Mouse (Mus musculus): ENCODE data around the gene Sdhaf3. TPM values are rescaled to one million over a fixed set of nuclear protein-coding genes. Genes with fewer than 3 reads are reported as not detected.

Sdhaf3 gene
- polyA plus RNA-seq, 1 experiment from 2014 or later = 1.1 TPM

DNA sequence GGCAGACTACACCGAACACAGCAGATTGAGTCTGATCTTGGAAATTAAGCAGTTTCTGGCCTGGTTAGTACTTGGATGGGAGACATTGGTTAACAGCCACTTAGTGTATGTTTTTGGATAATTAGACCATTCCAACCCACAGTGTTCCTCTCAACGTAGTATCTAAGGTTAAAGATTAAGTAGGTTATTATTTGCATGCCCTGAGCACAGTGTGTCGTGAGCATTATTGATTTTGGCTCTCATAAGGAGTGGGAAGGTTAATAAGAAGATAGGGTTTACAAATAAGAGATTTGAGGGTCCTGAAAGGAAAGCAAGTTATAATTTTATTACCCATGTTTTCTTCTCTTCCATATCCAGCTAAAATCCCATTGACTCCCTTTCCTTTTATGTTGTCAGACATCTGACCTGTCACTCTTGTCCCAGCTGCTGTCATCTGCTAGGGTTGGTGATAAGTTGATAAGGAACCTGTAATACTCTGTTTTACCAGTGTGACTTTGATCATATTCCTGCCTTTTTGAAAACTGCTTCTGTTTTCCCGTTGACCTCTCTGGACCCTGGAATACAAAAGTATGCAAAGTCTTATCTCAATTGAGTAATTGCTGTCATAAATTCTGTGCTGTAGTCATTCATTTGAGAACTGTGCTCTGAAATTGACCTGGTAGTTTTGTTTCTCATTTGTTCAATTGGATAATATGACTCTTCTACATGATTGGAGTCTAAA is 41.6 kb downstream of the Sdhaf3 start:
- no peak overlapping the region for H3K27ac ChIP-seq
- WGBS (ENCODE audit: missing documents) = 90% methylated on average over 4 of the region's 4 CpGs

DNA sequence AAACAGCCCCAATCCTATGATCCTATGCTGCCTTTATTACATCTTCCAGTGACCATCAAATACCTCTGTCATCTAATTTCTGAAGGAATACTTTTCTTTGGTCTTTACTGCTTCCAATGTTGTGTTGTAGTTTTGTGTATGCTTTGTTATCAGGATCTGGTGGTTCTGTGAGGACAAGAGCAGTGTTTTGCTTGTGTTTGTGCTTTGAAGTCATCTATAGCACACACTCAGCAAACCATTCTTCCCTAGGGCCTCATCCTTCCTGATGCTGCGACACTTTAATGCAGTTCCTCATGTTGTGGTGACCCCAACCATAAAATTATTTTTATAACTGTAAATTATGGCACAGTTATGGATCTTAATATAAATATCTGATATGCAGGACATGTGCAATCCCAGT is 42.2 kb downstream of the Sdhaf3 start:
- H3K79me2 ChIP-seq (ENCODE audit: inconsistent target) = no peaks in the 10 kb centered on the region
- H3K27ac ChIP-seq = no peak overlapping the region
- H3K36me3 ChIP-seq (ENCODE audit: inconsistent target) = no peaks in the 10 kb centered on the region
- WGBS (ENCODE audit: missing documents) = 88% methylated on average over 1 of the region's 1 CpGs
- H3K4me3 ChIP-seq (ENCODE audit: inconsistent target) = no peak overlapping the region

More for the DNA sequence above, 41.6 kb downstream of the Sdhaf3 start:
- H3K79me2 ChIP-seq (ENCODE audit: inconsistent target) = no peaks in the 10 kb centered on the region
- H3K36me3 ChIP-seq (ENCODE audit: inconsistent target) = no peaks in the 10 kb centered on the region
- no peak overlapping the region for H3K4me3 ChIP-seq (ENCODE audit: inconsistent target)

DNA sequence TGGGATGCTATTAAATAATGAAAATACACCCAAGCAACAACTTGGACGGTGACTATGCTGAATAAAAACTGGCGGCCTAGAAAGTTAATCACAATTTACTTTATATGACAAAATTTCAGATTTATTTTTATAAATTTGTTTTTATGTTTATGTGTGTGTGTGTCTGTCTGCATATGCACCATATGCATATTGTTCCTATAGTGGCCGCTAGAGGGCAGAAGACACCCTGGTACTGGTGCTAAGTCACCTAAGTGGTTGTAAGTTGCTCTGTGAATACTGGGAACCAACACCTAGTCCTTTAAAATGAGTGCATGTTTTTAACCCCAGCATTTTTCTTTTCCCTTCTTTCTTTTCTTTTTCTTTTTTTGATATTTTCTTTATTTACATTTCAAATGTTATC is 43.2 kb downstream of the Sdhaf3 start:
- no peak overlapping the region for H3K4me3 ChIP-seq (ENCODE audit: inconsistent target)
- no peak overlapping the region for H3K27ac ChIP-seq
- H3K79me2 ChIP-seq (ENCODE audit: inconsistent target) = no peaks in the 10 kb centered on the region
- 93% methylated on average over 3 of the region's 3 CpGs for WGBS (ENCODE audit: missing documents)
- H3K36me3 ChIP-seq (ENCODE audit: inconsistent target) = no peaks in the 10 kb centered on the region

DNA sequence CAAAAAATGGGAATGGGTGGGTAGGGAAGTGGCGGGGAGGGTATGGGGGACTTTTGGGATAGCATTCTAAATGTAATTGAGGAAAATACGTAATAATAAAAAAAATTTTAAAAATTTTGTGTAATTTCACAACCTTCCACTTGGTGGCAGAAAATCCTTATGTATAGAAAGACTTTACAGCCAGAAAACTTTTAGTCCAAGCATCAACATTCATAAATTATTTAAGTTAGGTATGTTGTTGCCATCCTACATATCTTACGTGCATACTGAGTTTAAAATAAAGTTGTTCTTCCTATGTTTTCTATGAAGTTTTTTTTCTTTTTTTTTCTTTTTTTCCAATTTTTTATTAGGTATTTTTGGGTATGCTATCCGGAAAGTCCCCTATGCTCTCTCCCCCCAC is 47.3 kb downstream of the Sdhaf3 start:
- H3K36me3 ChIP-seq (ENCODE audit: inconsistent target) = no peaks in the 10 kb centered on the region
- H3K27ac ChIP-seq = no peak overlapping the region
- H3K4me3 ChIP-seq (ENCODE audit: inconsistent target) = no peak overlapping the region
- no peaks in the 10 kb centered on the region for H3K79me2 ChIP-seq (ENCODE audit: inconsistent target)
- 87% methylated on average over 2 of the region's 4 CpGs for WGBS (ENCODE audit: missing documents)

DNA sequence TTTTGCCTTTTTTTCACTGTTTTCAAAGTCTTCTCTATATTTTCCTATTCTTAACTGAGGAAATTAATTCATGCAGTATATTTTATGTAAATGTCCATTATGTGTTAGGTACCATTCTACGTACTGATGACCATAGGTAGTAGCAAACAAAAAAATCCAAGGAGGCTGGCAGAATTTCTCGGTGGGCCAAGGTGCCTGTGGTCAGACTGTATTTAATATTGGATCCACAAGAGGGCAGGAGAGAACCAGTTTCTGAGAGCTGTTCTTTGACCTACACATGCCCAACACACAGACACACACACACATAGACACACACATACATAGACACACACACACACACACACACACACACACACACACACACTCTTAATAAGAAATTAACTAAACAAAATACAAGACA is 48.2 kb downstream of the Sdhaf3 start:
- Histone ChIP-seq H3K36me3 (ENCODE audit: inconsistent target) (no peaks in the 10 kb centered on the region), H3K79me2 (ENCODE audit: inconsistent target) (no peaks in the 10 kb centered on the region), H3K4me3 (ENCODE audit: inconsistent target) (no peak overlapping the region), H3K27ac (no peak overlapping the region)
- WGBS (ENCODE audit: missing documents) = 76% methylated on average over 2 of the region's 2 CpGs

DNA sequence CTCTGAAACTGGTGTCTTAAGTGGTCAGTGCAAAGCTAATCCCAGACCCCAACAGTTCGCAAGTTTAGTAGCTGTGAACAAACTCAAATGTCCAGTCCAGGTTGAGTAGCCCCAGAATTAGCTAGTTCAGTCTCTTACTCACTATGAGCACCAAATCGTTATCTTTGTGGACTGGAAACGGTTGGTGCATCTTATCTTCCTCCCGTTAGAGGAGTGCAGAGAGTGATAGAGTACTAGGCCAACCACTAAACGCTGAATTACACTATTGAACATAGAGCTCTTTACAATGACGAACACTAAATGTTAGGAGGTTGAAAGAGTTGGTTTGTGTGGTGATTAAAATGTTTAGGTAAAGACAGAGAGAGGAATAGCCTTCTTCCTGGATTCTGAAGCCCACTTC is 82.3 kb downstream of the Sdhaf3 start:
- no peaks in the 10 kb centered on the region for H3K79me2 ChIP-seq (ENCODE audit: inconsistent target)
- WGBS (ENCODE audit: missing documents) = 92% methylated on average over 6 of the region's 6 CpGs
- no peaks in the 10 kb centered on the region for H3K36me3 ChIP-seq (ENCODE audit: inconsistent target)
- H3K4me3 ChIP-seq (ENCODE audit: inconsistent target) = no peak overlapping the region
- H3K27ac ChIP-seq = no peak overlapping the region

DNA sequence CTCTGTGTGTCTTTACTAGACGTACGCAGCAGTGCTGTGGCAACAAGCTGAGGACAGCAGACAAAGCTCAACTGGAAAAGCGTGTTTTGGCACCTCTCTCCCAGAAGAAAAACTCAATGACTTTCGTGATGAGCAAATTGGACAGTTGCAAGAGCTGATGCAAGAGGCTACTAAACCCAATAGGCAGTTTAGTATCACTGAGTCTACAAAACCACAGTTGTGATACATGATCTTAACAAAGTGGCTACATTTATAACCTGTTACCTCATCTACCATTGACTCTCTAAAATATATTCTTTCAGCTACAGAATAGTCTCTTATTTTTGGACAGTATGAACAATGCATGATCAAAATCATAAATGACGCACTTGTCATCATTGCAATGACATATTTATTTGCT is 83.0 kb downstream of the Sdhaf3 start:
- Histone ChIP-seq H3K4me3 (ENCODE audit: inconsistent target) (no peak overlapping the region), H3K27ac (no peak overlapping the region), H3K36me3 (ENCODE audit: inconsistent target) (no peaks in the 10 kb centered on the region), H3K79me2 (ENCODE audit: inconsistent target) (no peaks in the 10 kb centered on the region)
- 95% methylated on average over 5 of the region's 5 CpGs for WGBS (ENCODE audit: missing documents)

DNA sequence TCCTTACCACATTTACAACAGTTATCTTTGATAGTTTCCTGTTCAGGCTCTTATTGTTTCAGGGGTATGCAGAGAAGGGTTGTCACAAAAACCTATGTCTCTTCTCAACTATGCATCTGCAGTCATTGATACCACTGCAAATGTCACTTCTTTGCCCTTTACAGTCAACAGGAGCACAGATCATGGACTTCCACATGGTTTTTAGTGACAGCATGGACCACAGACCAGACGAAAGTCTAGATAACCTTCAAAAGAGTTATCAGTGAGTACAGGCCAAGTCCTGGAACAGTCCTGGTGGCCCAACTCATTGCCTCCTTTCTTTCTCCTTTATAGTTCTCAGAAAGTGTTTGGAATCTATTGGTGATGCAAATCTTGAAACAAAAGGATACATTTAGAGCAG is 86.1 kb downstream of the Sdhaf3 start:
- Histone ChIP-seq H3K36me3 (ENCODE audit: inconsistent target) (no peaks in the 10 kb centered on the region), H3K27ac (no peak overlapping the region), H3K79me2 (ENCODE audit: inconsistent target) (no peaks in the 10 kb centered on the region), H3K4me3 (ENCODE audit: inconsistent target) (no peak overlapping the region)
- 90% methylated on average over 1 of the region's 1 CpGs for WGBS (ENCODE audit: missing documents)

DNA sequence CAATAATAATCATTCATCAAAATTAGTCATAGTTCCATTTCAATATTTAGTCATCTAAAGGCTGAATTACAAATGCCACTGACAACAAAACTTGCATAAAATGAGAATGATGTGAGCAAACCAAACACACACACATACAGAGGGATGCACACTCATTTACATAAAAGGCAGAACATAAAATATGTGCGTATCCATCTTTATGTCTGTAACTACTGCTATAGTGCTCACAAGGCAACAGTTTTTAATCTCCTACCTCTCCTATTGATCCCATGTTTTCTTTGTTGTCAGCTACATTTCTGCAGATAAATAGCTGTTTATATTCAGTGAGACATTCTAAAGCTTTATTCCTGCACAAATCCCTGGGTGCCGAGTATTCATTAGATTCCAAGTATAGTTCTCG is 107.0 kb downstream of the Sdhaf3 start:
- 93% methylated on average over 3 of the region's 3 CpGs for whole genome bisulfite sequencing (ENCODE audit: missing documents)
- Histone ChIP-seq H3K27ac (no peak overlapping the region), H3K79me2 (ENCODE audit: inconsistent target) (no peaks in the 10 kb centered on the region), H3K4me3 (ENCODE audit: inconsistent target) (no peak overlapping the region), H3K36me3 (ENCODE audit: inconsistent target) (no peaks in the 10 kb centered on the region)

DNA sequence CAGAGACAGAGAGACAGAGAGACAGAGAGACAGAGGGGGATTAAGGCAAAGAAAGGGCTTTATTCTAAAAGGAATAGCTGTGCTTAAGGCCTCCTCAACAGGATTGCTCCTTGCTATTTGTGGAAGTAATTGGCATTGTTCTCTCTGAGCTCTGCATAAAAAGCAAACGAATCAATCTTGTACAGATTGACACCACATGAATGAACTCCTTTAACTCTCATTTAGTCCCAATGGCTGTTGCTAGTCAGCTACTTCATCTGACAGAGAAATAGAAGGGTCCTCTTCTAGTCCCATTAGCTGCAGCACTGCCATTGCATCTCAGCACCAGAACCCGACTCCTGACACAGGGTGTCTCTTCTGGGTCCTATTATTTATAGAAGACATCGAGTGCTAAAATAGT is 113.0 kb downstream of the Sdhaf3 start:
- WGBS (ENCODE audit: missing documents) = 67% methylated on average over 3 of the region's 3 CpGs
- no peak overlapping the region for H3K4me3 ChIP-seq (ENCODE audit: inconsistent target)
- no peak overlapping the region for H3K27ac ChIP-seq
- no peaks in the 10 kb centered on the region for H3K79me2 ChIP-seq (ENCODE audit: inconsistent target)
- H3K36me3 ChIP-seq (ENCODE audit: inconsistent target) = no peaks in the 10 kb centered on the region

DNA sequence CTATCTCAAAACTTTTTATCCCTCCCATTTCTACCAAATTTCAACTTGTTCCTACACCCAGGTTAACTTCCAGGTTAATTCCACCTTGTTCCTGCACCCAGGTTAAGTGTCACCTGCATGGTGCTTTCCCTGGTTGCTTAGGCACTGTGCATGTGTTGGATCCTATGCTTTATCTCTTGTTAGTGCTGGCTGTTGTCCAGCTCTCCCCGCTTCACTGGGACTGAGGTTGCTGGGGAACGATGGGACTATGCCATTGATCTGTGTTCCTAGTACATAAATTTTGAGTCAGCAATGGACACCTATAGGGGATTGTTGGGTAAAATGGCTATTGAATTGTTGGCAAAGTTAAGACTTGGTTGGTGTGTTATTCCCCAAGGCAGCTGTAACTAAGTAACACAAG is 113.7 kb downstream of the Sdhaf3 start:
- H3K4me3 ChIP-seq (ENCODE audit: inconsistent target) = no peak overlapping the region
- H3K27ac ChIP-seq = no peak overlapping the region
- H3K79me2 ChIP-seq (ENCODE audit: inconsistent target) = no peaks in the 10 kb centered on the region
- H3K36me3 ChIP-seq (ENCODE audit: inconsistent target) = no peaks in the 10 kb centered on the region
- WGBS (ENCODE audit: missing documents) = 79% methylated on average over 2 of the region's 2 CpGs

DNA sequence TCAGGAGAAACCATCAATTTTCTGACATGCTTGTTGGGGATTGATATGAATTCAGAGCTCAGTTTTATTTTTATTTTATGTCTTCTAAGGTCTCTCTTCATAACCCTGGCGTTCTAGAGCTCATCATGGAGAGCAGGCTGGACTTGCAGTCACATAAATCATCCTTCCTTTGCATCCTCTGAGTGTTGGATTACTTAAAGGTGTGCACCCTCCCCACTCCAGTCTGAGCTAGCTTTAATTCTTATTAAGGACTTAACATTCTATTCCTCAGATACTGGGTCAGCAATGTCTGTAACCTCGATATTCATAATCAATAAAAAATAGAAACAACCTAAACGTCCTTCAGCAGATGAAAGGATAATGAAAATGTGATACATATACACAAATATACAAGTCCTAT is 126.2 kb downstream of the Sdhaf3 start:
- Histone ChIP-seq H3K79me2 (ENCODE audit: inconsistent target) (no peaks in the 10 kb centered on the region), H3K27ac (no peak overlapping the region), H3K4me3 (ENCODE audit: inconsistent target) (no peak overlapping the region), H3K36me3 (ENCODE audit: inconsistent target) (no peaks in the 10 kb centered on the region)
- WGBS (ENCODE audit: missing documents) = 78% methylated on average over 3 of the region's 3 CpGs

DNA sequence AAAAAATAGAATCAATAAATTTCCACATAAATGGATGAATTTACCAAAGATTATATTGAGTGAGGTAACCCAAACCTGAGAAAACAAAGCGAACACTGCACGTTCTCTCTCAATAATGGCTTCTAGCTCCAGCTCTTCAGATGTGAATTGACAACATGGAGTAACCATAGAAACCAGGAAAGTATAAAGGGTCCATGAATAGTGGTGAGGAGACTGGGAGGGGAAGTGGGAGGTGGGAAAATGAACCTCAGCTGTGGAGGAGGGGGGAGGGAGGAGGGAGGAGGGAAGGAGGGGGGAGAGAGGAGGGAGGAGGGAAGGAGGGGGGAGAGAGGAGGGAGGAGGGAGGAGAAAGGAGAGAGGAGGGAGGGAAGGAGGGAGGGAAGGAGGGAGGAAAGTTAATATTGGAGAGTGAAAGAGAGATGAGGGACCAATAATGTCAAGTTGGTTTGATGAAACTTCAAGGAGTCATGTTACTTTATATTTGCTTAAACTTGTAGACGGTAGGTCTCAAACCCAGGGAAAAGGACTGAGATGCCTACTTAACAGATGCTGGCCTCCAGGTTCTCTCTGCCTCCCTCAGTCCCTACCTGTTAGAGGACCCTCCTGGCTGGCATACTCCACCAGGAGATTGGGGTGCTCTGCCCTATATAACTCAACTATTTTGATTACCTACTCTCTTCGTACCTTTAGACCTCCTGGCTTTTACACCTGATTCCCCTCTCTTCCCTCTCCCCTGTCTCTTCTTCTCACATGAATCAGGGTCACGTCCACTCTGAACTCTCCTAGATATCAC is 126.9 kb downstream of the Sdhaf3 start:
- Histone ChIP-seq H3K4me3 (ENCODE audit: inconsistent target) (no peak overlapping the region), H3K36me3 (ENCODE audit: inconsistent target) (no peaks in the 10 kb centered on the region), H3K27ac (no peak overlapping the region), H3K79me2 (ENCODE audit: inconsistent target) (no peaks in the 10 kb centered on the region)
- WGBS (ENCODE audit: missing documents) = 92% methylated on average over 3 of the region's 5 CpGs

DNA sequence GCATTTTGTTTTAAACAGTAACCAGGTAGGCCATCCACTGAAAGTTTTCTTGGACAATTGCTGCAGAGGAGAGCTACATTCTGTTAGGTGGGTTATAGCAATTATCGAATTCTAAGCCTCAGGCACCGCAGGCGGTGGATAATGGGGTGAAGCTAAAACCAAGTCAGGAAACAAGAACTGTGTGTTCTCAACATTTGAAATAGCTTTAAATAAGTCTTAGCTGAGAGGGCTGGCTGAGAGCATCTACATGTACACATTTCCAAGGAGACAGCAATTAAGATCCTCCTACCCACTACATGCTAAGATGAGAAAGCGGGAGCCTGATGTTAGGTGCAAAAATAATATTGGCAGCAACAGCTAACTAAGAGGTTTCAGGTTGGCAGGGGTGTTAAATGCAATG is 127.9 kb downstream of the Sdhaf3 start:
- WGBS (ENCODE audit: missing documents) = 87% methylated on average over 4 of the region's 4 CpGs
- no peaks in the 10 kb centered on the region for H3K79me2 ChIP-seq (ENCODE audit: inconsistent target)
- H3K27ac ChIP-seq = no peak overlapping the region
- no peak overlapping the region for H3K4me3 ChIP-seq (ENCODE audit: inconsistent target)
- no peaks in the 10 kb centered on the region for H3K36me3 ChIP-seq (ENCODE audit: inconsistent target)

DNA sequence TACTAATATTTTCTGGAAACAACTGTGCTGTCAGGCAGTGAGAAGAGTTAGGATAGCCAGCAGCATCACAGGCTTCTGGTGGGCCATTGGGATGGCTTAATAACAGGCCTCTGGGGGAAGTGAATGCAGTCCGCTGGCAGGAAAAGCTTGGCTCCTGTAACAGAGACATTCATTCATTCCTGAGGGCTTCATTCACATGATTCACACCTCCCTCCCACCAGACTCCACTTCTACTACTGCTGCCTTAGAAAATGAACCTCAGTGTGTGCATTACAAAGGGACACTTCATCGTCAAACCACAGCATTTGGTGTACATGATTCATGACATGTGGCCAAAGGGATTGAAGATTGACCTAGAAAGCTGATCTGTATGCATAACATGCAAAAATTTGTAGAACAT is 128.6 kb downstream of the Sdhaf3 start:
- WGBS (ENCODE audit: missing documents) = 91% methylated on average over 2 of the region's 2 CpGs

More for the DNA sequence above, 128.6 kb downstream of the Sdhaf3 start:
- Histone ChIP-seq H3K36me3 (ENCODE audit: inconsistent target) (no peaks in the 10 kb centered on the region), H3K4me3 (ENCODE audit: inconsistent target) (no peak overlapping the region), H3K27ac (no peak overlapping the region), H3K79me2 (ENCODE audit: inconsistent target) (no peaks in the 10 kb centered on the region)

Data from macrophage (primary cell).